Mouse (Mus musculus) heart, postnatal 36 days (tissue): Measurements from ENCODE around the gene Mettl16. TPM values are rescaled to one million over a fixed set of nuclear protein-coding genes. Genes with fewer than 3 reads are reported as not detected.

Experiments used
- DNase-seq, 2 experiments: peaks; one replicate each; pipeline ENCODE4 v3.0.0; 2021 to 2022
- intact Hi-C: fragments of 180-260 bp; cut with DNase I; formaldehyde crosslinking; loops from one replicate; pipeline ENCODE4 v1.15.1; 2025
- total RNA-seq, 2 experiments: library from RNA; stranded (reverse); gene quantifications; 2 replicates each; pipeline ENCODE4 v1.2.3; 2021

Gene Mettl16
- total RNA-seq, 2 experiments from 2014 or later = 13.0 to 13.8 TPM

- DNase-seq = no peak
- intact Hi-C loops = no loop called here
Observed at GRCm38 (mm10) chr11:74839860-74840715, 69.5 kb downstream of the Mettl16 start.

DNA sequence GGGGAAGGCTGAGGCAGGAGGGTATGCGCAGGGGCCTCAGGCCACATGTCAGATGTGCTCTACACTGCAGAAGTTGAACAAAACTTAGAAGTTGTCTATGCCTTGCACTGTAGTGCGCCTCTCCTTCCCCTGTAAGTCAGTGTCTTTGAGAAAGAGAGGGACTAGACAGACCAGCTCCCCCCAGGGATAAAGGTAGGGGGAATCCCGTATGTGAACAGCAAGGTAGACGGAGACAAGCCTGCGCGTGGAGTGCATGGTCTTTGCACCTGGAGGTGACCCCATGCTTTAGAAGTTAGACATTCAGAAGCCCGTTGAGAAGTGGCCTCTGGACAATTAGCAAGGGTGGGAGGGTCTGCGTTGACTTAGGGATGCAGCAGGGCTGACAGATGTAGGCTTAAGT lies 70.1 kb downstream of the Mettl16 start:
- no peak for DNase-seq
- intact Hi-C loops = no loop called here

DNA sequence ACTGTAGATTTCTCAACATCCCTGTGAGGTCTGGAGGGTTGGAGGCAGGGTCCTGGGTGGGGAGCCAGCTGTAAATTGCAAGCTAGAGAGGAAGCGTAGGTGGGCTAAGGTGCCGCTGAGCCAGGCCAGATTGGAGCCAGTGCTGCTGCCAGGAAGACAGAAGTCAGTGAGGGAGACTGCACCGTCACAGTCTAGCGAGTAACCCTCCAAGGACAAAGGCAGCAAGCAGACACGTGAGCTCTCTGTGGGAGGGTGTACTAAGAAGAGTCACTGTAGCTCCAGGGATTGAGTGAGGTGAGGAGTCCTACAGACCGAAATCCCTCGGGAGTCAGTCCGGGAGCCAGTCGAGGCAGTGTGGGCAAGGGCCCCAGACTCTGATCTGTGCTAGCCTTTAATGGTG lies 70.7 kb downstream of the Mettl16 start:
- DNase-seq = no peak
- intact Hi-C loops = no loop called here

DNA sequence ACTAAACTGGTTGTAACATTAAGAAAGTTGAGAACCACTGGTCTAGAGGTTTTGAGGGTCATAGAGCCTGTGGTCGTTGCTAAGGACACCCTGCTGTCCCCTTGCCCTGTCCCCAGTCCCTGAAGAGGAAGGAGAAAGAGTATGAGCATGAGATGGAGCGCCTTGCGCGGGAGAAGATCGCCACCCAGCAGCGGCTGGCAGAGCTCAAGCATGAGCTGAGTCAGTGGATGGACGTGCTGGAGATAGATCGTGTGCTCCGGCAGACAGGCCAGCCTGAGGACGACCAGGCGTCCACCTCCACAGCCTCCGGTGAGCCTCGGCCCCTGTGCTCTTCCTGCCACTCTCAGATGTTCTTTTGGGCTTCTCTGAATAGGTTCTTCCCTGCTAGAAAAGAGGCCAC lies 71.4 kb downstream of the Mettl16 start:
- intact Hi-C loops = no loop called here
- DNase-seq = no peak

DNA sequence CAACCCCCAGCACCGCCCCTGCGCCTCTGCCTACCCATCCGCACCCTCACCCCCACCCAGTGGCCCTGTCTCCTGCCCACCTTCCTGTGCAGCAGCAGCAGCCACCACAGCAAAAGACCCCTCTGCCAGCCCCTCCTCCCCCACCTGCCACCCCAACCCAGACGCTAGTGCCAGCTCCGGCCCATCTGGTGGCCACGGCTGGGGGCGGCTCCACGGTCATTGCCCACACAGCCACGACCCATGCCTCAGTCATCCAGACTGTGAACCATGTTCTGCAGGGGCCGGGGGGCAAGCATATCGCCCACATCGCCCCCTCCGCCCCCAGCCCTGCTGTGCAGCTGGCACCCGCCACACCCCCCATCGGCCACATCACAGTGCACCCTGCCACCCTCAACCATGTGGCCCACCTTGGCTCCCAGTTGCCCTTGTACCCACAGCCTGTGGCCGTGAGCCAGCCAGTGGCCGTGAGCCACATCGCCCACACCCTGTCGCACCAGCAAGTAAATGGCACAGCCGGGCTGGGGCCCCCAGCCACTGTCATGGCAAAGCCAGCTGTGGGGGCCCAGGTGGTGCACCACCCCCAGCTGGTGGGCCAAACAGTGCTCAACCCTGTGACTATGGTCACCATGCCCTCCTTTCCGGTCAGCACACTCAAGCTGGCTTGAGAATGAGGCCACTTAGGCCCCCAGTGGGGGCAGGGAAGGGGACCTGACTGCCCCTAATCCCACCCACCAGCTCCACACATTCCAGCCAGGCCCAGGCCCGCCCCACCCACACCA lies 72.2 kb downstream of the Mettl16 start:
- no peak for DNase-seq
- intact Hi-C loops = no loop called here

GRCm38 (mm10) chr11:74843435-74843714 lies 72.7 kb downstream of the Mettl16 start:
- DNase-seq = peak; percentile 36 to 54
- intact Hi-C loops = no loop called here

DNA sequence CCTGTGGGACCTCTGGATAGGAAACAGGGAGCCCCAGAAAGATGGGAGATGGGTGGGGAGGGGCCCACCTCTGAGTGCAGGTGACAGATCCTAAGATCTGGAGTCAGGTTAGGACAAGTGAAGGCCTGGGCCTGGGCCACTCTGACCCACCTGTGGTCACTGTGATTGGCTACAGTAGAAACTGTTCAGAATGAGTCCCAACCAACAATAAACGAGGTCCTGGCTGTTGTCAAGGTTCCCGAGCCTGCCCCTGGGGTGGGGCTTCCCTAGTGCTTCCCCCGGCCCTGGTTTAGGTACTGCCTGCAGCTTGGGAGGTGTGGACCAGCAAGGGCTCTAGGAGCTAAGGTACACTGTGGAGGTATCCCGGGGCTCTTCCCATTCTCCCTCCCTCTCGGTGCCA lies 73.1 kb downstream of the Mettl16 start:
- intact Hi-C loops = no loop called here
- no peak for DNase-seq

GRCm38 (mm10) chr11:74845784-74846183 lies 75.2 kb downstream of the Mettl16 start:
- intact Hi-C loops = loop anchor here (5.0 kb wide), 2 partner anchors 33 to 73 kb away; partner anchors contain the start of gene Mettl16

GRCm38 (mm10) chr11:74847919-74848521 lies 77.4 kb downstream of the Mettl16 start:
- intact Hi-C loops = loop anchor here (1.0 to 5.0 kb wide), 4 partner anchors 27 to 214 kb away; partner anchors contain the start of gene Mettl16
- DNase-seq = peak; percentile 77 to 82

More at GRCm38 (mm10) chr11:74845784-74846183, 75.2 kb downstream of the Mettl16 start:
- DNase-seq = no peak

DNA sequence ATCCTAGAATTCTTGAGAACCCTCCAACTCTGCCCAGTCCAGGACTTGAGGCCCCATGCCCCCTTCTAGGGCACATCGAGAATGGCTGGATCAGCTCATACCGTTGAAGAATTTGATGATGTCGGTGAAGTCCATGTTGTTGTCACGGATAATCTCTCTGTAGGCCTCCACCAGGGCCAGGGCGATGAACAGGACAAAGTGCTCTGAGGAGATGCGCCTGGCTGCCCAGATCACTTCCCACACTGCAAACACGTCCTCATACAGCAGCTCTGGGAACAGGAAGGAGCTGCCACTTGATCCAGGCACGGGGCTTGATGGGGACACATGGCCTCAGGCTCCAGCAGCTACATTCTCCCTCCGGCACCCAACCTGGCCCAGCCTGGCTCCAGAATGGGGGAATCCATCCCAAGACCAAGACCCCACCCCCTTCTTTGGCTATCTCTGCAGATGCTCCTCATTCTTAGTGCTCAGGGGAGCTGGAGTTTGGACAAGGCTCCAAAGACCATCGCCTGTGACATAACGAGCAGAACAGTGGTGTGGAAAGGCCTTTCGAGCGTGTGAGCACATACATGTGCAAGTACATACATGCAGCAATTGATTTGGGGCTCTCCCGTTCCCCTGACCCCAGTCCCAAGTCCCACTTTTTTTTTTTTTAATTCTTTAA lies 80.5 kb downstream of the Mettl16 start:
- no peak for DNase-seq
- intact Hi-C loops = no loop called here

DNA sequence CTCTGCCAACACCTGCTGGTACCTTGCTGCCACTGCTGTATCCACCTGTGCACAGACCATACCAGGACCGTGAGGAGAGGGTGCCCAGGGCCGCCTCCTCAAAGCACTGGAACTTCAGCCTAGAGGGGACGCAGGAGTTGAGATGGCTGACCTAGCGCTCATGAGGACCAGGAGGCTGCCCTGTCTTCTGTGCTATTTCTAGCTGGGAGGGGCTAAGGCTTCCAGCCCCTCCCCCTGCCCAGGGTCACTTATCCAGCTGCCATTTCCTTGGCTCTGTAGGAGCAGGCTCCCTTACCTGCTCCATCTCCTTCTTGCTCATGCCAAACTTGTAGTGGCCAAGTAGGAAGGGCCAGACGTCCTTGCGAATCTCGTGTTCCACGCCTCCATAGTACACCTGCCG lies 87.1 kb downstream of the Mettl16 start:
- DNase-seq = no peak

GRCm38 (mm10) chr11:74862129-74862528 lies 91.5 kb downstream of the Mettl16 start:
- intact Hi-C loops = no loop called here
- no peak for DNase-seq

More for the DNA sequence above, 87.1 kb downstream of the Mettl16 start:
- intact Hi-C loops = no loop called here

- intact Hi-C loops = no loop called here
- DNase-seq = no peak
Observed at GRCm38 (mm10) chr11:74863471-74863870, 92.8 kb downstream of the Mettl16 start.

- no peak for DNase-seq
Observed at GRCm38 (mm10) chr11:74864421-74864820, 93.8 kb downstream of the Mettl16 start.

DNA sequence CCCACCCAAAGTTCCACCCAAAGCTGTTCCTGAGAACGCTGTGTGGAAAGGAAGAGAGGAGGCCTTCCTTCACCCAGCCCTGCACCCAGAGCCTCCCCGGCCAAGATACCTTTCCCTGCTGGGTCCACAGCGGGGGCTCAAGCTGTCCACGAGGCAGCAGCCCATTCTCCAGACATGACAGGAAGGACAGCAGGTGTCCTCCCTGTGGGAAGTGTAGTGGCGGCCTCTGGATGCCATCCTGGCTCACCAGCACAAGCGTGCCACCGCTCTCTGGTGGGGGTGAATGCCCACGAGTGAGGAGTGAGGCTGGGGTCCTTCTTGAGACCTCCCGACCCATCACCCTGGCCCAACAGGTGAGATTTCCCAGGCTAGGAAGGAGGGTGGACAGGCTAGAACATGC lies 94.6 kb downstream of the Mettl16 start:
- DNase-seq = no peak
- intact Hi-C loops = no loop called here

More at GRCm38 (mm10) chr11:74864421-74864820, 93.8 kb downstream of the Mettl16 start:
- intact Hi-C loops = no loop called here

DNA sequence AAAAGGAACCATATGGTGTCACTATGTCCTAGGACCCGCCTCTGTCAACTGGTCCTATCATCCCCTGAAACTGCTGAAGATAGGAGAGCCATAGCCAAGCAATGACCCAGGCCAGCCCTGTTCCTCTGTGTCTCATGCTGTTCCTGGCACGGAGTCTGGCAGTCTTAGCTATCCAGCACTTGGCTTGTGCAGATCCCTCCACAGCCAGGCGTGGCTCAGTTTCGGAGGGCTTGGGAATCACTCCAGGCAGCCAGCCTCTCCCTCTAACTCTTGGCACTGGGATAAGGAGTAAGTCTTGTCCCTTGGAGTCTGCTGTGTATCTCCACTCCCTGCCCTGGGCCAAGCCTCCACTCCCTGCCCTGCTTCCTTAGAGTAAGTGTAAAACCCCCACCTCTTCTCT lies 96.0 kb downstream of the Mettl16 start:
- intact Hi-C loops = no loop called here
- peak; percentile 79 to 84 for DNase-seq

DNA sequence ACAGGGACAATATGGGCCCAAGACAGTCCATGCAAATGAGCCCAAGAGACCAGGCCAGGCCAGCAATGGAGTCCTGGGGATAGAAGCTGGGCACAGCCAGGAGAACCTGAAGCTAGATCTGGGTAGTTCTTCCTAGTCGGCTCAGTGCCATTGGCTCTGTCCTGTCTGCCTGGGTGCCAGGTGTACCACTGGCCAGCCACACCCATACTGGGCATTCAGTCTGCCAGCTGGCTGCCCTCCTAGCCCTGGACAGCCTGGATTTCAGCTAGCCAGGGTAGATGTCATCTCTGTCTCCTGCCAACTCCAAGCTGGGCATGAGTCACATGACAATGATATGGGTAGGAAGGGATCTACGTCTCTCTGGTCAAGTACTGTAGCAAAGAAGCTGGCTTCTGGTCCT lies 96.6 kb downstream of the Mettl16 start:
- intact Hi-C loops = no loop called here
- peak; percentile 70 to 74 for DNase-seq

- no peak for DNase-seq
- intact Hi-C loops = no loop called here
Observed at GRCm38 (mm10) chr11:74868046-74868760, 97.6 kb downstream of the Mettl16 start.

DNA sequence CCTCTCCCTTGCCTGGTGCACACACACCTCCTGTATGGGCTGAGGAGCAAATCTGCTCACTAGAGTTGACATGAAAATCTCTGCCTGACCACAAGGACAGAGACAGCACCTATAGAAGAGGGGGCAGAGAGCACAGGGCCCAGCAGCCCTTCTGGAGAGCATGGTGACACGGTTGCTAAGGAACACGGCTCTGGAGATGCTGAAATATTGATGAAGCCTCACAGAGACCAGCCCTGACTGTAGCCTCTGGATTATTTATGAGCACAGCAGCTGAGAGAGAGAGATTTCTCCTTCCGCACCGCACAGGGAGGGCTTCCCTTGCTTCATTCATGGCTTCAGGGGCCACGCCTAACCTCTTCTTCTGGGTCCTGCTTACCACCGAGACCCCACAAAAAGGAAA lies 99.0 kb downstream of the Mettl16 start:
- intact Hi-C loops = no loop called here
- DNase-seq = no peak

DNA sequence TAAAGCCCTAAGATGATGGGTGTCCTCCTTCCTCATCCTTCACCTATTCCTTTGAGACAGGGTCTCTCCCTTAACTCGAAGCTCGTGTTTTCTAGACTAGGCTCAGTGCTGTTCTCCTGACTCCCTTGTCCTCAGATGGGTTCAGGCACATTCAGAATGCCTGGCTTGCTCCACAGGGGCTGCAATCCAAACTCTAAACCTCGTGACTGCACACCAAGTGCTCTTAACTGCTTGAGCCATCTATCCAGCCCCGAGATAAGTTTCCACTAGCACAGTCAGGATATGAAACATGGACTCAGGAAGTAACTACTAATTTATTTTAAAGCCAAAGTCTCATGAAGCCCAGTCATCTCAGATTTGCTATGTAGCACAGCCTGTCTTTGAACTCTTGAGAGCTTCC lies 99.9 kb downstream of the Mettl16 start:
- no peak for DNase-seq
- intact Hi-C loops = no loop called here
